Mouse (Mus musculus) central nervous system, embryonic 18 days (tissue): Measurements from ENCODE around the gene Kif19a. TPM values are rescaled to one million over a fixed set of nuclear protein-coding genes. Genes with fewer than 3 reads are reported as not detected.

ENCODE experiments used
- polyA plus RNA-seq: library from polyadenylated mRNA; depleted of rRNA; stranded (reverse); fragments of >200 nt; gene quantifications from 2 replicates; pipeline ENCODE4 v1.2.3, GENCODE M21; 2012; rRNA removed

Gene Kif19a
- 1.8 and 3.3 TPM in 2 replicates for polyA plus RNA-seq

DNA sequence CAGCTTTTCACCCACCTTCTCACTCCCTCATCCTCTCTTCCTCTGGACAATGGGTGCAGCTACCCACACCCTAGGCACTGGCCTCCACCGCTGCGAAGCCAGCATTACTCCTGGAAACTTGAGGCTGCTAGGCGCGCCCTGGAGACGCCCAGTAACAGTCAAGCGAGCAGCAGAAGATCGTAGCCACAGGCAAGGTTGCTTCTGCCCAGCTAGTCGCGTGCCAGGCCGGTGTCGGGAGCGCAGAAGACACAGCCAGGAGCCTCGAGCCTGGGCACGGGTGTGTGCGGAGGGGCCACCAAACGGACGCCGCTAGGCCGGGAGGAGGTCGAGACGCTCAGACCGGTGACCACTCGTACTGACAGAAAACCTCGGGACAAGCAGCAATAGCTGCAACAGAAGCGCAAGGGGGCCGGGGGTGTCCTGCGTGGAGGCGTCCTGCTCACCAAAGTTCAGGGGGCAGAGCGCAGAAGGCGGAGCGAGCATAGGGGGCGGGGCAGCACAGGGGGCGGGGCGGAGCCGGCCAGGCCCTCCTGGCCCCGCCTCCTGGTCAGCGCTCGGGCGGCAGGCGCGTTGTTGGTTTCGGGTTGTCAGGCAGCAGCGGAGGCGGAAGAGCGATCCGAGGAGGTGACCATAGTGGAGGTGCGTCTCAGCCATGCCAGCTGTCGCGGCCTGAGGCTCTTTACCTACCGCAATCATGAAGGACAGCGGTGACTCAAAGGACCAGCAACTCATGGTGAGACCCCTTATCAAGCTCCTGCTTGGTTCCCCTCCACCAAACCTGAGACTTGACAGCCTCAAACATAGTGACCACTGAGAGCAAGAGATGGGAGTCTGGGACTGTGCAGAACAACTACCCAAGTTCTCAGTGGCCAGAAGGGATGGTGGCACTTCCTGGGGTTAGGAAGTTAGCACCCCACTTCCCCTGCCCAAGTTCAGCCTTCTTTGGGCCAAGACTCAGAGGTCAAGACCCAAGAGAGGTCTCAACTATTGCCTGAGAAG is at the start of gene Kif19a:
TSS of gene Kif19a (plus strand) at position 569 of the 999 bp plus-strand sequence.

GRCm38 (mm10) chr11:114726965-114727825 is 38.0 kb upstream of the Kif19a start, which contains the start of gene Dnaic2:
Dnaic2 (plus strand) TSS chr11:114727408.

DNA sequence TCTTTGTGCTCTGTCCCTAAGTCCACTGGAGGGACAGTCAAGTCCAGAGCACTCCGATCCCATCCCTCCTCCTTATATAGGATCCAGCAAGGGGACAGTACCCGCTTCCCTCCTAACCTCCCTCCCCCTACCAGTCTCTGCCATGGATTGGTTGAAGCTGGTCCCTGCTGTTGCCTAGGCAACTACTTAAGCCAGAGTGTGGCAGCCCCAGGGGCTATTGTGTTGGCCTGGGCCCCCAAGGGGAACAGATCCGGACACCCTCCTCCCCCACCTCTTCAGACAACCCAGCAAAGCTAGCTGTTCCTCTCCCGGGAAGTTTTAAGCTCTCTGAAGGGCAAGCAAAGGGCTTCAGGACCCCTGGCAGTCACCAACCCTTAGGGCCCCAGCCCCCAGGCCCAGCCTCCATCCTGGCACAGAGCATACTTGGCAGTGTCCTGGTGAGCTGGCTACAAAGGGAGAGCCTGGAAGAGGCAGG is 30.7 kb downstream of the Kif19a start, which contains the start of gene Btbd17:
TSS of gene Btbd17 (minus strand) at position 98 of the 475 bp plus-strand sequence.

DNA sequence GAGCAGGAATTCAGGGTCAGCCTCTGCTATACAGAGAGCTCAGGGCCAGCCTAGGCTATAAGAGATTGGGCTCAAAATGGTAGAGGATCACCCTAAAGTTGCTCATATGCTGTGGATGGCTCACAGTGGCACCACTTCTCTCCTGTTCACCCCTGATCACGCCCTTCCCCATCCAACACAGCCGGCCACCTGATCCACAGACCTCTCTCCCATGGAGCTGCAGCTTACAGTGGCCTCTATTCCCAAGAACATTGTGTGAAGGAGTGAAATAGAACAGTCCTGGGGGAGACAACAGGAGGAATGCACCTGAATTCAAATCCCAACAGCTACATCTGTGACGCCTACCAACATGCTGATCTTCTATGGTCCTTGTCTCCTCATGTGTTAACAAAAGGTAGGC is 33.4 kb downstream of the Kif19a start, which contains the start of gene Gpr142:
TSS of gene Gpr142 (plus strand) at position 301 of the 400 bp plus-strand sequence.

Other genes starting within 250 kb of the Kif19a start
- 2,499 and 2,516 TPM in 2 replicates for gene Rpl38, start 96.9 kb upstream of the Kif19a start, polyA plus RNA-seq
- 15.2 and 15.8 TPM in 2 replicates for gene Ttyh2, start 90.0 kb upstream of the Kif19a start, polyA plus RNA-seq
- 2.6 and 2.9 TPM in 2 replicates for gene Dnaic2, start 38.0 kb upstream of the Kif19a start, polyA plus RNA-seq
- 23.1 and 25.3 TPM in 2 replicates for gene Btbd17, start 30.6 kb downstream of the Kif19a start, polyA plus RNA-seq
- not detected in 2 replicates for gene Gpr142, start 33.5 kb downstream of the Kif19a start, polyA plus RNA-seq
- 3.2 and 5.0 TPM in 2 replicates for gene Gprc5c, start 85.8 kb downstream of the Kif19a start, polyA plus RNA-seq
- 0.68 and 0.74 TPM in 2 replicates for gene Cd300a, start 124.7 kb downstream of the Kif19a start, polyA plus RNA-seq
- 0.13 TPM in 1 of 2 replicates, not detected in the other for gene Cd300lb, start 169.0 kb downstream of the Kif19a start, polyA plus RNA-seq
- gene Cd300c, start 203.8 kb downstream of the Kif19a start, polyA plus RNA-seq, result not detected in 2 replicates
- gene Cd300ld, start 224.5 kb downstream of the Kif19a start, polyA plus RNA-seq, result 0.03 and 0.05 TPM in 2 replicates
- gene Cd300c2, start 236.5 kb downstream of the Kif19a start, polyA plus RNA-seq, result 0.87 and 0.96 TPM in 2 replicates